Mouse (Mus musculus) heart, postnatal 0 days (tissue): ENCODE measurements at regions not wholly inside any gene's neighbourhood (a gene's known extent, or its start where the extent isn't known, plus 50 kb on each side); places are given as distances from the start of the nearest gene placed in this dataset.

ENCODE experiments used
- ATAC-seq: fragments of 200-750 bp; cut with Nextera tagmentation; 2 replicates; pipeline ENCODE4 v1.8.0; 2017; ENCODE audit warnings: low read depth, moderate number of reproducible peaks, moderate library complexity; ENCODE audit not compliant: insufficient read depth
- DNase-seq: peaks from one replicate; pipeline ENCODE4 v3.0.0-alpha.2; 2016; ENCODE audit warnings: low spot score
- H3K27ac ChIP-seq: fragments of 300-500 bp; sonication (generic); 2 replicates; pipeline ENCODE4 v1.5.1; 2014; ENCODE audit warnings: low read depth, mild to moderate bottlenecking
- H3K27me3 ChIP-seq: fragments of 300-500 bp; sonication (generic); 2 replicates; pipeline ENCODE4 v1.6.1; 2014; ENCODE audit warnings: low read length, mixed read lengths; ENCODE audit not compliant: control insufficient read depth, insufficient read depth
- H3K36me3 ChIP-seq: fragments of 300-500 bp; sonication (generic); replicated peaks from 2 replicates; pipeline ENCODE4 v1.6.1; 2014; ENCODE audit warnings: low read length, mixed read lengths; ENCODE audit not compliant: control insufficient read depth, insufficient read depth
- H3K4me1 ChIP-seq: fragments of 300-500 bp; sonication (generic); 2 replicates; pipeline ENCODE4 v1.6.1; 2014; ENCODE audit warnings: antibody characterized with exemption; ENCODE audit not compliant: control insufficient read depth, insufficient read depth
- H3K4me2 ChIP-seq: fragments of 300-500 bp; sonication (generic); 2 replicates; pipeline ENCODE4 v1.6.1; 2014; ENCODE audit warnings: low read depth, mild to moderate bottlenecking, low read length, moderate library complexity
- H3K4me3 ChIP-seq: fragments of 300-500 bp; sonication (generic); 2 replicates; pipeline ENCODE4 v1.5.1; 2014; ENCODE audit warnings: low read depth, low read length
- H3K9ac ChIP-seq: fragments of 300-500 bp; sonication (generic); replicated peaks from 2 replicates; pipeline ENCODE4 v1.6.1; 2014; ENCODE audit warnings: low read depth, low read length, mixed read lengths
- H3K9me3 ChIP-seq: fragments of 300-500 bp; sonication (generic); replicated peaks from 2 replicates; pipeline ENCODE4 v1.6.1; 2016; ENCODE audit warnings: low read length; ENCODE audit not compliant: control insufficient read depth
- CTCF ChIP-seq: IDR thresholded peaks from 2 replicates; pipeline ENCODE4 v1.5.1; 2016; ENCODE audit warnings: antibody characterized with exemption, control low read depth, low read depth
- EP300 ChIP-seq: IDR thresholded peaks from 2 replicates; pipeline ENCODE4 v1.6.1; 2016; ENCODE audit warnings: antibody characterized with exemption, low read depth
- WGBS: fragments of 180-500 bp; shearing (Covaris S2); extraction: QIAGEN DNeasy Blood & Tissue Kit; methylation state at CpG from one replicate; pipeline ENCODE4 v1.1.7; 2014; 5-methylcytosine and 5-hydroxymethylcytosine counted together

- Histone ChIP-seq H3K4me3 (no peak overlapping the region), H3K9ac (no peak overlapping the region), H3K27ac (no peak overlapping the region), H3K4me1 (no peaks in the 10 kb centered on the region), H3K4me2 (no peak overlapping the region), H3K36me3 (no peaks in the 10 kb centered on the region), H3K27me3 (no peaks in the 10 kb centered on the region), H3K9me3 (no peaks in the 10 kb centered on the region)
- DNase-seq: no peak
- 32% methylated on average over 4 of the region's 4 CpGs for WGBS
- ATAC-seq: no peak
- TF ChIP-seq CTCF (no peak), EP300 (no peak)
These were observed 258.5 kb downstream of the Sox11 start for GRCm38 (mm10) chr12:27083645-27084550.

DNA sequence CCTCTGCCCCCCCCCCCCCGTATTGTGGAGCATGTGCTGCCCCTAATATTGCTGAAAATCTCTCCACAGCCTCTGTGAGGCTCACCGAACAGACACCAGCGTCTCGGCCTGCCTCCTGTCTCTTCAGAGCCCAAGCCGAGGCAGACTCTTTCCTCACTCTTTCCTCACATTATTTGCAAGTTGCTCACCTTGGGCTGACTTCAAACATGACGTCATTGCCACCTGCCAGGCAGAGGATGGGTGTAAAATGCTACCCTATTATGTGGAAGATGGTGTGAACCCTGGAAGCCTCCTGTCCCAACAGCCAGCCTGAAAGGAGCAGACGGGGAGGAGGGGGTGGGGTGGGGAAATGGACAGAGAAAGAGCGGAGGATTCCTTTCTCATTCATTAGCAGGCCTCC lies 259.3 kb downstream of the Sox11 start:
- Histone ChIP-seq H3K4me2 (peak overlapping the region; percentile 54), H3K9ac (no peak overlapping the region), H3K36me3 (no peaks in the 10 kb centered on the region), H3K4me1 (no peaks in the 10 kb centered on the region), H3K27me3 (no peaks in the 10 kb centered on the region), H3K27ac (no peak overlapping the region), H3K9me3 (no peaks in the 10 kb centered on the region), H3K4me3 (peak overlapping the region; percentile 14)
- ATAC-seq (no peak), DNase-seq (no peak)
- WGBS: 8% methylated on average over 8 of the region's 8 CpGs
- TF ChIP-seq CTCF: no peak
- no peak for TF ChIP-seq EP300

- Histone ChIP-seq H3K4me2 (peak overlapping the region; percentile 54), H3K9ac (no peak overlapping the region), H3K9me3 (no peaks in the 10 kb centered on the region), H3K27ac (no peak overlapping the region), H3K27me3 (no peaks in the 10 kb centered on the region), H3K4me1 (no peaks in the 10 kb centered on the region), H3K36me3 (no peaks in the 10 kb centered on the region), H3K4me3 (peak overlapping the region; percentile 14; the same call in 1 of the 2 replicates)
- DNase-seq (peak; percentile 49), ATAC-seq (peak; percentile 62)
- no peak for TF ChIP-seq EP300
- no peak for TF ChIP-seq CTCF
- WGBS: 8% methylated on average over 8 of the region's 8 CpGs
These were observed 259.8 kb downstream of the Sox11 start for GRCm38 (mm10) chr12:27082624-27083023.

GRCm38 (mm10) chr12:27076107-27076738 lies 266.2 kb downstream of the Sox11 start:
- TF ChIP-seq CTCF (no peak), EP300 (no peak)
- DNase-seq (no peak), ATAC-seq (no peak)
- Histone ChIP-seq H3K4me2 (no peak overlapping the region), H3K9ac (no peak overlapping the region), H3K4me1 (no peaks in the 10 kb centered on the region), H3K27me3 (no peaks in the 10 kb centered on the region), H3K9me3 (no peaks in the 10 kb centered on the region), H3K4me3 (no peak overlapping the region), H3K27ac (no peak overlapping the region), H3K36me3 (no peaks in the 10 kb centered on the region)
- WGBS: 75% methylated on average over 6 of the region's 6 CpGs

- TF ChIP-seq CTCF (no peak), EP300 (no peak)
- no peak for ATAC-seq
These were observed 277.3 kb downstream of the Sox11 start for GRCm38 (mm10) chr12:27065011-27065517.

More at GRCm38 (mm10) chr12:27065011-27065517, 277.3 kb downstream of the Sox11 start:
- H3K27ac ChIP-seq: no peak overlapping the region
- H3K4me3 ChIP-seq: no peak overlapping the region
- no peaks in the 10 kb centered on the region for H3K9me3 ChIP-seq
- H3K9ac ChIP-seq: no peak overlapping the region
- H3K4me2 ChIP-seq: no peak overlapping the region
- H3K36me3 ChIP-seq: no peaks in the 10 kb centered on the region
- H3K27me3 ChIP-seq: no peaks in the 10 kb centered on the region
- WGBS: 65% methylated on average over 9 of the region's 9 CpGs
- H3K4me1 ChIP-seq: peaks cover 10% of the 10 kb centered on the region
- DNase-seq: no peak
